Mouse (Mus musculus) frontal cortex, postnatal 14 days (tissue): Measurements from ENCODE around the gene Fmnl2.

Experiments
- DNase-seq, 2 experiments: peaks; one replicate each; pipeline ENCODE4 v3.0.0; 2022; ENCODE audit warnings: low spot score in 2 of 2

Gene Fmnl2

GRCm38 (mm10) chr2:52857611-52858528 lies at the start of gene Fmnl2:
Fmnl2 (plus strand) TSS chr2:52857860.
- peak; percentile 39 to 58 for DNase-seq

GRCm38 (mm10) chr2:52809988-52810387 lies 47.7 kb upstream of the Fmnl2 start:
- no peak for DNase-seq

DNA sequence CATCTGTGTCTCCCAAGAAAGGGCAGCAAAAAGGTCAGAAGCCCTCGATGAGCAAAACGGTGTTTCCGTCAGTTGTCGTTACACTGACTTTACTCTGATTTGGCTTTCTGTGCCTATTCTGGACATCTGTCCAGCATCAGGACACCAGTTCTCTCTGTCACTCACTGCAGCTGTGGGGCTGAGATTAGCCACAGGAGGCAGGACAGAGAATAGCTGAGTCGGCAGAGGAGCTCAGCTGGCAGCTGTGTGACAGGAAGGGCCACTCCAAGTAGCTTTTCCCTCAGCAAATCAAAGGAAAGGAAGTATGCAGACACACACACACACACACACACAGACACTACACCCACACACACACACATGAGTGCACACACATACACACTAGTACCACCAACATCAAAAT lies 46.0 kb upstream of the Fmnl2 start:
- DNase-seq: peak in 1 of 2 experiments; percentile 10

GRCm38 (mm10) chr2:52817341-52817740 lies 40.3 kb upstream of the Fmnl2 start:
- no peak for DNase-seq

GRCm38 (mm10) chr2:52818944-52819343 lies 38.7 kb upstream of the Fmnl2 start:
- DNase-seq: no peak

GRCm38 (mm10) chr2:52822214-52822613 lies 35.4 kb upstream of the Fmnl2 start:
- DNase-seq: no peak

DNA sequence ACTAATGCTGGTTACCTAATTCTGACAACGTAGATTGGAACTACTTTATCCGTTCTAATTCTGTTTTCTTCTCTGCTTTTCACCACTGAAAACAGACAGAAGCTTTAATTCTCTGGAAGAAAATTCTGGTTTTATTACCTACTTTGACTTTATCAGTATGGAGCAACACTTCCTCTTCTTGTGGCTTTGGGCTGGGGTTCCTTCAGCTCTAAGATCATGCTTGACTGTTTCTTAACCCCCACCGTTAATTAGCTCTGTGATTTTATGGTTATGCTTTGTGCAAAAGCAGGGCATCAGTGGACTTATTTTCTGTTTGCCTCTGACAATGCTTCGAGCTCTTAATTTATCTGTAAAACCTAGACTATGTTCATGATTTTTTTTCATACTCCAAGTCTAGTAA lies 29.6 kb upstream of the Fmnl2 start:
- DNase-seq: no peak

- no peak for DNase-seq
These were observed 27.1 kb upstream of the Fmnl2 start for GRCm38 (mm10) chr2:52830513-52830912.

GRCm38 (mm10) chr2:52831585-52831984 lies 26.1 kb upstream of the Fmnl2 start:
- DNase-seq: no peak

- DNase-seq: no peak
These were observed 21.9 kb upstream of the Fmnl2 start for GRCm38 (mm10) chr2:52835726-52836125.

DNA sequence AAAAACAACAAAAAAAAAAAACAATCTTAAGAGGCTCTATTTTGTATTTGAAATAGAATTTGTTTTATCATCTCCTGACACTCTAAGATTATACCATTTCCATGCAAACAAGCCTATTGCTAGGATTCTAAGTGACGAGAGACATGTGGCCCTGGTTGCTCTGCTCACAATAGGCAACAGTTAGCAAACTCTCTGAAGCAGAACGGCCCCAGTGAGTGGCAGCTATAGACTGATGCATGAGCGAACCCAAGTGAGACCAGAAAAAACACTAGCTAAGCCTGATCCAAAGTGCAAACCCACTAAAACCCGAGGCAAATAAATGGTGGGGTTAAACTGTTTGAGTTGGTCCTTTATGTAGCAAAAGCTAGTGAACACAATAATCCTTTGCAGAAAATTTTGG lies 18.6 kb upstream of the Fmnl2 start:
- no peak for DNase-seq

GRCm38 (mm10) chr2:52839868-52840267 lies 17.8 kb upstream of the Fmnl2 start:
- DNase-seq: no peak

DNA sequence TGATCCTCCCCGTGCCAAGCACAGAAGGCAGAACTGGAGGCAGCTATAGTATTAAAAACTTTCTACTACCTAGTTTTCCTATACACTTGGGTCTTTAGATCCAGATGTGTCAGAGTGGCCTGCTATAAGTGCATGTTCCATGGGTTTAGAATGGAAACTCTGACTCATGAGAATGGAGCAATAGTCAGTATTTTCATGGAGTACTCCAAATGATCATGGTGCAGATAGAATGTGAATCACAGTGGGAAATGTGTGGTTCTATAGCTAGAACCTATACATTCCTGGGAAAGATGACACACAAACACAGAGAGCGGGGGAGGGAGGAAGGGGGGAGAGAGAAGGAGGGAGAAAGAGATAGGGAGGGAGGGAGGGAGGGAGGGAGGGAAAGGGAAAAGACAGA lies 13.8 kb upstream of the Fmnl2 start:
- no peak for DNase-seq

GRCm38 (mm10) chr2:52844936-52845752 lies 12.5 kb upstream of the Fmnl2 start:
- no peak for DNase-seq

- no peak for DNase-seq
These were observed 11.2 kb upstream of the Fmnl2 start for GRCm38 (mm10) chr2:52846506-52846905.

- no peak for DNase-seq
These were observed 8.6 kb upstream of the Fmnl2 start for GRCm38 (mm10) chr2:52849092-52849491.

GRCm38 (mm10) chr2:52858529-52859465 lies 1.1 kb downstream of the Fmnl2 start:
- peak; percentile 8 to 12 for DNase-seq

DNA sequence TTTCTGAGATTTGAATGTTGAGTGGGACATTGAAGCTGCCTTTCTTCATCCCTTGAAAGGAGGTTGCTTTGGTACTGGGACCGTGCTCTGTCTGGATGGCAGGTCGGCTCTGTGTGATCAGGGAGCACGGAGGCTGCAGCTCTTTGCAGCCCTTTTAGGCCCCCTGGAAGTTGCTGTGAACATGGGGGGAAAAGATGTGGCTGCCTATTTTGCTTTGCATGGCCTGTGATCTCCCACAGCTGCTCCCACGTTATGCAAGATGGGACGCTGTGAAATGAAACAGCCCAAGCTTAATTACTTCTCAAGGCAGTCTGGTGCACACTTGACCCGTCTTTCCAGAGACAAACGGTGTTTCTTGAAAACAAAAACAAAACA lies 1.8 kb downstream of the Fmnl2 start:
- DNase-seq: no peak

GRCm38 (mm10) chr2:52860111-52860775 lies 2.6 kb downstream of the Fmnl2 start:
- no peak for DNase-seq

- DNase-seq: no peak
These were observed 4.5 kb downstream of the Fmnl2 start for GRCm38 (mm10) chr2:52862046-52862759.

DNA sequence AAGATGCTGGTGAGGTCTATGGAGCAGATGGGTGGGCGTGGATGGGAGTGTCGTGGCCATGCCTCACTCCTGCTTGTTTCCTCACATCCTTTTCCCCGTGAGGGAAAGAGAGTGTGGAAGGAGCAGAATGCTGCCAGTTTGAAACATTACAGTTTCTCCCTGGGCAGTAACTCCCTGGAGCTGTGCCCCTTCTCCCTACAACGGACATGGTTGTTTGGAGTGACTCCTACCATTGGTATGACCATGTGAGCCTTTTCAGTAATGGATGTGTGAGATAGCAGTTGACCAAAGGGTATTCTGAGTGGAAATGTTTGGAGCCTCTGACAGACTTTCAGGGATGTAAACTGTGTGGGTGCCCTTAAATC lies 5.1 kb downstream of the Fmnl2 start:
- DNase-seq: no peak
